Mouse (Mus musculus): ENCODE data around the gene Orc3. TPM values are rescaled to one million over a fixed set of nuclear protein-coding genes. Genes with fewer than 3 reads are reported as not detected.

Gene Orc3
- total RNA-seq, 1 experiment, result 72.9 TPM

DNA sequence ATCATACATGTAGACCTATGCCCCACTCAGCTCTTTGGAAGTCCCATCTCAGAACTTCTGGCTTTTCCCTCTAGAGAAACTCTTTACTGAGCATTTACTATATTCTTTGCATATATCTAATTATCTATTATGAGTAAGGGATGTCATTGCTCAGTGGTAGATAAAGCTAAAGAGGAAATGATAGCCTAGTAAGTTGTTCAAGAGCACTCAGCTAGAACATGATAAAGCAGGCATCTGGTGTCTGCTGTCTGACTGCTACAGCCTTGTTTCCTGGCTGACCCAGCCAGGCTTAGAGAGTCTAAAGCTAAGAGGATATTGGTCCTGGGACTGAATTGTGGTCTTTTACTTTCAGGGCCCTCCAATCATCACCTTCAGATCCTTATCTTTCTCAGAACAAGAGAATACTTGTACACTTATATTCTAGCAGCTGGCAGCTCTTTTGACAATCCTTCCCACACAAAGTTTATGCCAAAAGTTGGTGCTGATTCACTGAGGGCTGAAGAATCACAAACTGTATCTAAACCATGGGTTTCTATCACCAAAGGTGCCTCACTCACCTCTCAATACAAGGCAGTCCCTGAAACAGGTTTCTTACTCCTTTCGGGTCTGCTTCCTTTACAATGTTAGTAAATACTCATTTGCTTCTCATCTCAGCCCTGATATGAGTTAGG lies 86.2 kb downstream of the Orc3 start:
- H3K4me3 ChIP-seq (ENCODE audit: insufficient read depth in 1 of 2, low read depth in 1 of 2, low read length in 2 of 2, poor library complexity in 1 of 2, severe bottlenecking in 1 of 2), result no peak overlapping the region
- H3K36me3 ChIP-seq (ENCODE audit: control insufficient read depth, insufficient read depth, low read length, poor library complexity, severe bottlenecking), result no peaks in the 10 kb centered on the region
- H3K4me1 ChIP-seq (ENCODE audit: control insufficient read depth in 2 of 2, insufficient read depth in 2 of 2, low read length in 2 of 2, poor library complexity in 1 of 2), result no peaks in the 10 kb centered on the region
- H3K27ac ChIP-seq (ENCODE audit: insufficient read depth, low read depth, low read length, poor library complexity, severe bottlenecking), result no peak overlapping the region
- TF ChIP-seq MAFK (IDR thresholded peaks at IDR 0.05; ENCODE audit: insufficient read depth, low read depth, low read length) (no peak), HCFC1 (IDR thresholded peaks at IDR 0.05; ENCODE audit: borderline replicate concordance, insufficient read depth, low read length) (no peak), ZC3H11A (IDR thresholded peaks at IDR 0.05; ENCODE audit: borderline replicate concordance, low read depth, low read length) (no peak)
- H3K9me3 ChIP-seq (ENCODE audit: control insufficient read depth, insufficient read depth, low read depth, low read length), result no peaks in the 10 kb centered on the region
- H3K9ac ChIP-seq (ENCODE audit: insufficient read depth, low read depth, low read length, poor library complexity, severe bottlenecking), result no peak overlapping the region
- in situ Hi-C loops (cut with MboI; ENCODE audit: low sequenced_read_pairs in 2 of 2, unreplicated experiment in 2 of 2), result no loop called here
- no peak for DNase-seq (ENCODE audit: low read depth, low spot score)

- Histone ChIP-seq H3K36me3 (ENCODE audit: control insufficient read depth, insufficient read depth, low read length, poor library complexity, severe bottlenecking) (no peaks in the 10 kb centered on the region), H3K9me3 (ENCODE audit: control insufficient read depth, insufficient read depth, low read depth, low read length) (no peaks in the 10 kb centered on the region), H3K4me1 (ENCODE audit: control insufficient read depth in 2 of 2, insufficient read depth in 2 of 2, low read length in 2 of 2, poor library complexity in 1 of 2) (no peaks in the 10 kb centered on the region), H3K9ac (ENCODE audit: insufficient read depth, low read depth, low read length, poor library complexity, severe bottlenecking) (no peak overlapping the region), H3K4me3 (ENCODE audit: insufficient read depth in 1 of 2, low read depth in 1 of 2, low read length in 2 of 2, poor library complexity in 1 of 2, severe bottlenecking in 1 of 2) (no peak overlapping the region), H3K27ac (ENCODE audit: insufficient read depth, low read depth, low read length, poor library complexity, severe bottlenecking) (no peak overlapping the region)
- TF ChIP-seq HCFC1 (IDR thresholded peaks at IDR 0.05; ENCODE audit: borderline replicate concordance, insufficient read depth, low read length), result no peak
- no peak for TF ChIP-seq MAFK (IDR thresholded peaks at IDR 0.05; ENCODE audit: insufficient read depth, low read depth, low read length)
- TF ChIP-seq CHD2 (IDR thresholded peaks at IDR 0.05; ENCODE audit: low read depth, low read length), result no peak
- TF ChIP-seq ZNF384 (IDR thresholded peaks at IDR 0.05; ENCODE audit: low read depth, low read length), result no peak
- no peak for TF ChIP-seq ZC3H11A (IDR thresholded peaks at IDR 0.05; ENCODE audit: borderline replicate concordance, low read depth, low read length)
- DNase-seq (ENCODE audit: low read depth, low spot score), result no peak
- in situ Hi-C loops (cut with MboI; ENCODE audit: low sequenced_read_pairs in 2 of 2, unreplicated experiment in 2 of 2), result no loop called here
Observed at GRCm38 (mm10) chr4:34526771-34527170, 88.0 kb downstream of the Orc3 start.

DNA sequence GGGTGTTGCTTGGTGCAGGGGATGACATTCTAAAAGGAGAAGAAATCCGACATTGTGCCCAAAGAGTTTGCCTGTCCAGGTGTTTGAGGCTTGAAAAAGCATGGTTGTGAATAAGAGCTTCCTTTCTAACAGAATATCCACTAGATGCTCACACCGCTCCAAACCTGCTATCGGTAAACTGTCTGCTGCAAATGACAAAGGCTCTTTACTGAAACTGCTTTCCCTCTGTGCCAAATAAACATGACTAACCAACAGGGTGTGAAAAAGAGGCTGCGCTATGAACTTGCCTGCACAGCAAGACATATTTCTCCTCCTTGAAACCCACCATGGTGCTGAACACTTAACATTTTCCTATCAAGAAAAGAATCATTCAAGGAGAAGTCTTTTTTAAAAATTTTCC lies 91.2 kb downstream of the Orc3 start:
- no peak overlapping the region for H3K9ac ChIP-seq (ENCODE audit: insufficient read depth, low read depth, low read length, poor library complexity, severe bottlenecking)
- no peak for DNase-seq (ENCODE audit: low read depth, low spot score)
- no peak overlapping the region for H3K4me3 ChIP-seq (ENCODE audit: insufficient read depth in 1 of 2, low read depth in 1 of 2, low read length in 2 of 2, poor library complexity in 1 of 2, severe bottlenecking in 1 of 2)
- TF ChIP-seq CHD2 (IDR thresholded peaks at IDR 0.05; ENCODE audit: low read depth, low read length) (no peak), HCFC1 (IDR thresholded peaks at IDR 0.05; ENCODE audit: borderline replicate concordance, insufficient read depth, low read length) (no peak), MAFK (IDR thresholded peaks at IDR 0.05; ENCODE audit: insufficient read depth, low read depth, low read length) (no peak), ZC3H11A (IDR thresholded peaks at IDR 0.05; ENCODE audit: borderline replicate concordance, low read depth, low read length) (no peak), ZNF384 (IDR thresholded peaks at IDR 0.05; ENCODE audit: low read depth, low read length) (no peak)
- no peaks in the 10 kb centered on the region for H3K9me3 ChIP-seq (ENCODE audit: control insufficient read depth, insufficient read depth, low read depth, low read length)
- H3K36me3 ChIP-seq (ENCODE audit: control insufficient read depth, insufficient read depth, low read length, poor library complexity, severe bottlenecking), result no peaks in the 10 kb centered on the region
- in situ Hi-C loops (cut with MboI; ENCODE audit: low sequenced_read_pairs in 2 of 2, unreplicated experiment in 2 of 2), result no loop called here
- H3K4me1 ChIP-seq (ENCODE audit: control insufficient read depth in 2 of 2, insufficient read depth in 2 of 2, low read length in 2 of 2, poor library complexity in 1 of 2), result no peaks in the 10 kb centered on the region
- H3K27ac ChIP-seq (ENCODE audit: insufficient read depth, low read depth, low read length, poor library complexity, severe bottlenecking), result no peak overlapping the region

DNA sequence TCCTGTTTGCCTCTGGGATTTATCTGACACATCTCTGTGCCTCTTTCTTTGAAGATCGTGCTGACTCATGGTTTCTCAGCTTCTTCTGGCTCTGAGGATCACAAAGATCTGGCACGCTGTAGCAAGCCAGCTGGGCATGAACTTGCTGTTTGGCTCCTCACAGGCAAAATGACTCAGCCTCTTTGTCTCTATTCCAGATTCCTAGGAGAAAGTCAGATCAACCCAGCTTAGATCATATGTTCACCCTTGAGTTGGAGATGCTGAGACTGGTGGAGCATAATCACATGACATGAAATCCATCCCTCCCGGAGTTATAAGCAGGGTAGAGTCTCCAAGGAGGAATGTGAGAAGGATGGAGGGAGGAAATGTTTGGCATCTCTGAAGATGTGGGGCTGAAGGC lies 91.9 kb downstream of the Orc3 start:
- Histone ChIP-seq H3K9me3 (ENCODE audit: control insufficient read depth, insufficient read depth, low read depth, low read length) (no peaks in the 10 kb centered on the region), H3K36me3 (ENCODE audit: control insufficient read depth, insufficient read depth, low read length, poor library complexity, severe bottlenecking) (no peaks in the 10 kb centered on the region), H3K4me1 (ENCODE audit: control insufficient read depth in 2 of 2, insufficient read depth in 2 of 2, low read length in 2 of 2, poor library complexity in 1 of 2) (no peaks in the 10 kb centered on the region), H3K9ac (ENCODE audit: insufficient read depth, low read depth, low read length, poor library complexity, severe bottlenecking) (no peak overlapping the region), H3K27ac (ENCODE audit: insufficient read depth, low read depth, low read length, poor library complexity, severe bottlenecking) (no peak overlapping the region), H3K4me3 (ENCODE audit: insufficient read depth in 1 of 2, low read depth in 1 of 2, low read length in 2 of 2, poor library complexity in 1 of 2, severe bottlenecking in 1 of 2) (no peak overlapping the region)
- no peak for TF ChIP-seq ZNF384 (IDR thresholded peaks at IDR 0.05; ENCODE audit: low read depth, low read length)
- TF ChIP-seq MAFK (IDR thresholded peaks at IDR 0.05; ENCODE audit: insufficient read depth, low read depth, low read length), result peak; percentile 36; the same call in 1 of the 2 replicates
- TF ChIP-seq HCFC1 (IDR thresholded peaks at IDR 0.05; ENCODE audit: borderline replicate concordance, insufficient read depth, low read length), result no peak
- in situ Hi-C loops (cut with MboI; ENCODE audit: low sequenced_read_pairs in 2 of 2, unreplicated experiment in 2 of 2), result no loop called here
- DNase-seq (ENCODE audit: low read depth, low spot score), result no peak

Other genes with a start within 250 kb of the Orc3 start
- gene Akirin2, start 64.0 kb downstream of the Orc3 start, total RNA-seq (2012; rRNA removed), result 37.4 and 56.4 TPM in 2 replicates
- gene Rars2, start within 50 bp of the Orc3 start, total RNA-seq (2012; rRNA removed), result 29.0 and 31.5 TPM in 2 replicates
- gene Slc35a1, start 72.5 kb upstream of the Orc3 start, total RNA-seq (2012; rRNA removed), result 35.9 and 36.9 TPM in 2 replicates
- 0.53 and 1.3 TPM in 2 replicates for gene Cfap206, start 115.3 kb upstream of the Orc3 start, total RNA-seq (2012; rRNA removed)
- not detected in 2 replicates for gene Gm136, start 141.3 kb upstream of the Orc3 start, total RNA-seq (2012; rRNA removed)
- 15.3 and 23.5 TPM in 2 replicates for gene Smim8, start 163.5 kb upstream of the Orc3 start, total RNA-seq (2012; rRNA removed)

All from ES-E14 (cell line).